18 mouse cellular contexts compared by ENCODE assay signal in the genomic region with DNA sequence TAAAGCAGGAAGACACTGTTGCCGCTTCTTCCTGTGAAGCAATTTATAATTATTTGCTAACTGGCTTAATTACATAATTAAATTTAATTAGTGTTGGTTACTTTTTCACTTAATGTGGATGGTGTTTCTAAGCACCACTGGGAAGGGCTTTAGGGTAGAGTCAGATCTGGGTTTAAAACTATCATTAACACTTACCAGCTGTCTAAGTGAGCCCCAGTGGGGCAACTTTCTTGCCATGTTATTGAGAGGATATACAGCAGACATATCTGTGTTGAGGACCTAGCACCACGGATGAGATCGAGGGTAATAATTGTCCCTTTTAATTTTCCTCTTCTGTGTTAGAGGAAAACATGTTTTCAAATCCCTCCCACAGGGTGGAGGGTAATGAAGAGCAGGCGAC.
"Had no signal": no experiment of that assay in that cellular context is flagged by ENCODE, and none has a peak within 500 bp of the region (broad histone marks: within the 10 kb centered on the region; RNA-seq: fewer than 3 reads in every experiment).

No protein-coding gene starts in this region.

- H3K4me1 ChIP-seq: midbrain, embryonic 10.5 days; midbrain, embryonic 12.5 days; neural tube, embryonic 12.5 days had no signal

- H3K4me3 ChIP-seq: midbrain, embryonic 10.5 days; midbrain, embryonic 12.5 days; myocyte; neural tube, embryonic 12.5 days had no signal

- DNase-seq: lung, adult 18-20 months; lung, embryonic 14.5 days; lung, postnatal 10 days; lung, postnatal 4 days; midbrain, embryonic 14.5 days; retina, postnatal 1 day; right cerebral cortex, adult 18-20 months; right cerebral cortex, postnatal 25 days; right cerebral cortex, postnatal 4 days; spleen, adult 18-20 months; thymus, adult 18-20 months; thymus, postnatal 14 days; thymus, postnatal 36 days had no signal

- H3K9me3 ChIP-seq: midbrain, embryonic 10.5 days; midbrain, embryonic 12.5 days; neural tube, embryonic 12.5 days had no signal

- H3K27ac ChIP-seq: midbrain, embryonic 10.5 days; midbrain, embryonic 12.5 days; neural tube, embryonic 12.5 days had no signal

- H3K36me3 ChIP-seq: midbrain, embryonic 10.5 days; midbrain, embryonic 12.5 days; neural tube, embryonic 12.5 days had no signal

- H3K4me2 ChIP-seq: lung, embryonic 14.5 days; midbrain, embryonic 12.5 days; neural tube, embryonic 12.5 days had no signal

- H3K27me3 ChIP-seq: midbrain, embryonic 12.5 days; neural tube, embryonic 12.5 days had no signal

- ATAC-seq: midbrain, embryonic 16.5 days had no signal

- H3K9ac ChIP-seq: lung, embryonic 14.5 days; midbrain, embryonic 12.5 days; neural tube, embryonic 12.5 days had no signal
